Mouse (Mus musculus) liver, adult (tissue): ENCODE measurements around the gene Fnip1.

ENCODE experiments used
- GATA4 ChIP-seq: IDR thresholded peaks from 2 replicates; pipeline ENCODE4 v1.6.1; 2014; ENCODE audit warnings: mild to moderate bottlenecking, low read length; ENCODE audit not compliant: insufficient replicate concordance

Fnip1 gene

DNA sequence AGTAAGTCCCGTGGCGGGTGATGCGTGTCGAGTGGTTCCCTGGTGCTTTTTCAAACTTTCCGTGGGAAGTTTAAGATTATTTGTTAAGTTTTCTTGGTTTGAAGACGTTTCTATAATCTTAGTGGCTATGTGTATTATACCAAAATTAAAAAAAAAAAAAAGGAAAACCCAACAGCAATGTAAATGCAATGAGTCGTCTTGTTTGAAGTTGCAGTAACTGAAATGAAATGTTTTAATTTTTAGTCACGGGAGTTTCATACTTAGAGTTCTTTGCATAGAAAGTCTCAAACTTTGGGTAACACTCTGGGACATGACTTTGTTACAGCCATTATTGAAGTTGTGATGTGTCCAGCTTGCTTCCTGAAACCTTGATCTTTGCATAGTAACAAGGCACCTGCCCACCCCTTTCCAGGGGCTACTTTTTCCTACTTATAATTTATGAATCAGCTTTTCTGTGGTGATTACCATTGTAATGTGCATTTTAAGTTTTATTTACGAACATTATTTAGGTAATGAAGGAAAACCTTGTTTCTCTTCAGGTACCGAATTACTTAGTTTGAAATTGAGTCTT, 85.5 kb downstream of the Fnip1 start:
- TF ChIP-seq GATA4 = no peak

- no peak for TF ChIP-seq GATA4
Measured at GRCm38 (mm10) chr11:54528002-54528401, 90.0 kb downstream of the Fnip1 start.

DNA sequence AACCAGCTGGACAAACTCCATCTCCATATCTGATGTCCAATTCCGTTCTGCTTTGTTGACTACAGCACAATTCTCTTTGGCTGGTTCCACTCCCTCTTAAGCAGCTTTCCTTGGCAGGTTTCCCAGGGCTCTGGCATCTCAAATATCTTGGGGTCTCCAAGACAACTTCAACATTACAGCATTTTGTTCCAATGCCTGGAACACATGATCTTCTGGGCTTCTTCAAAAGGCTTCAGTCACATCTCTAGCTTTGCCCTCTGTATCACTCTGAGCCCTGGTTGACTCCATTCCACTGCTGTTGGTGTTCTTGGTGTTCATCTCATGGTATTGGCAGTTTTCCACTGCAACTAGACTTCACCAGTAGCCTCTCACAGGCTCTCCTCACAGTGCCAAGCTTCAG, 92.4 kb downstream of the Fnip1 start:
- TF ChIP-seq GATA4 = no peak

DNA sequence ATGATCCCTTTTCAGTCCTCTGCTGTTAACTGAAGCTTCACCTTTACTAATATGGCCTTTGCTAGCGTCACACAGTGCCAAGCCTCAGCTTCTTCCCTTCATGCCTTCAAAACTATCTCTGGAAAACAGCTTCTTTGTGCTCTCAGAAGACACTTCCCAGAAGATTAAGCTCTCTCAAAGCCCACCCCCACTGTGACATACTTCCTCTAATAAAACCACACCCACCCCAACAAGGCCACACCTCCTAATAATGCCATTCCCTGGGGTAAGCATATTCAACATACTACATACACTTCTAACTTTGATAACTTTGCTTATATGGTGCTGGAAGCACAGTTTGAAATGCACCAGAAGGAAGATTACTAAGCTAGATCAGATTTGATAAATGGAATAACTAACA, 92.9 kb downstream of the Fnip1 start:
- no peak for TF ChIP-seq GATA4

GRCm38 (mm10) chr11:54533834-54534233, 95.8 kb downstream of the Fnip1 start:
- no peak for TF ChIP-seq GATA4

DNA sequence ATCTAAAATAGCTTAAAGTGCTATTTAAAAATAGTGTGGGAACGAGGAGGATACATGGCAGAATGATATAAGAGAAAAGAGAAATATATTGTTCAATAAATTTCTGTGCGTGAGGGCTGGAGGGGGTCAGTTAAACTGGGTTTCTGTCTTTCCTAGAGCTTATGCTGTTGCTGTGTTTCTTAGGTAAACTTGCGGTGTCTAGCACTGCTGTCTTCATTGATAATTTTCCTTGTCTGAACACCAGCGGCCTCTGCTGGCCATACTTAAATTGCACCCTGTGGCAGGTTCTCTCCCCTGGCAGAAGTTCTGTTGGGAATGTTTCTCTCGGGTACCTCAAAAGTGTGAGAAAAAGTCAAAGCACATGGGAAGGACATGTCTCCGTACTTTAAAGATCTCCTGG, 96.9 kb downstream of the Fnip1 start:
- no peak for TF ChIP-seq GATA4

DNA sequence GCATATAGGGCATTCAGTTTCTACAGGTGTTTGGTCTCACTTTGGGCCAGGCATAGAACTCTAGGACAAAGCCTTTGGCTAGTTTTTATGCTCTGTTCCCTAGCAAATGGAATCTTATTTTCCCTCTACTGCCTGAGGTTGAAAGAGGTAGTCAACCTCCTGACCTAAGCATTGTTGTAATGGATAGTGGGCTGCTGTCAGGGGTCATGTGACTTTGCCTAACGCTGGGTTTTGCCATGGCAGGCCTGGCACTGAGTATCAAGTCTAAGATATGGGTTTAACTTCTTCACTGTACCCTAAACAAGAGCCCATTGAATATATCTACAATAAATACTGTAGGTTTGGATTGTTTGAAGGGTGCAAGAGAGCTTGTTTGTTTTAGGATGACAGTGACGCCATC, 101.0 kb downstream of the Fnip1 start:
- TF ChIP-seq GATA4 = no peak

GRCm38 (mm10) chr11:54539486-54539885, 101.5 kb downstream of the Fnip1 start:
- no peak for TF ChIP-seq GATA4

DNA sequence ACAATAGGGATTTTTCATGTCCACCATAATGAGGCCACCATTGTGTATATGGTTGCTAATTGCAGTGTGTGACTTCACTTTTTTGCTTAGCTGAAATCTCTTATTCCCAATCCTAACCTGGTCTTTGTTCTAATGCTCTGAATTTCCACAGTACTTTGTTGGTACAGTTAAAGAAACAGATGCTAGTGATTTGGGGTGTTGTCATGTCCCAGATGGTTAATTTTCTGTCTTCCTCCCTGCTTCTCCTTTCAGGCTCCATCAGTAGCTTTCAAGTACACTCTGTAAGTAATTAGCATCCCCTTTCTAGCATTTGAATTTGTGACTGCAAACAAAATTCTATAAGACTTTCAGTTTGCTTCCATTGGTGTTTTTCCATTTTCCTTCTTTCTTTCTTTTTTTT, 102.3 kb downstream of the Fnip1 start:
- no peak for TF ChIP-seq GATA4

GRCm38 (mm10) chr11:54542414-54542813, 104.4 kb downstream of the Fnip1 start:
- no peak for TF ChIP-seq GATA4

DNA sequence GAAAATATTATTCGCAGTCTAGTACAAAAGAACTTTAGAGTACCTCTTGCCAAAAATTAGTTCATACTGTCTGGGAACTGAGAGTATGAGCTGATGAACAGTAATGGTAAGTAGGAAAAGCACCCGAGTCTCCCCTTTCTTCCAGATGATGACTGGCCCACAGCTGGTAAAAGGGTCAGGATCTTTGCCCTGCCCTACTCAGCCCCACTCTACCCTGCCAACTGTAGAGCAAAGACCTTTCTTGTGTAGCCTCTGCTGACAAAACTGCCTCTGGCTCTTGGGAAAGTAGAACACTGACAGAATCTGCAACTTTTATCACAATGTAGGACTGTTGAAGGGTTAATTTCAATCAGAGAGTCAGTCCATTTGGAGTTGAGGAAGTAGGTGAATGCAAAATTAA, 117.0 kb downstream of the Fnip1 start:
- TF ChIP-seq GATA4 = no peak

DNA sequence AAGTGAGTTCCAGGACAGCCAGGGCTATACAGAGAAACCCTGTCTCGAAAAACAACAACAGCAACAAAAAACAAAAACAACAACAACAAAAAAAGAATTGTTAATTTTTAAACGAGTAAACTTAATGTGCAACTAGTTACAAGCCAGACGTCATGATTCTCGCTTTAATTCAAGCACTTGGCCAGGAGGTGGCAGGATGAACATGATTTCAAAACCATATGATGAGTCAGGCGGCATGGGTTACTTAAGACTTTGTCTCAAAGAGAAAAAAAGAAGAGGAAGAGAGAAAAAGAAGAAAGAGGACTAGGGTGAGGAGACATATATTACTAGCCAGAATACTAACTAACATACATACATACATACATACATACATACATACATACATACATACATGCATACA, 124.8 kb downstream of the Fnip1 start:
- no peak for TF ChIP-seq GATA4
